In the genomic region with DNA sequence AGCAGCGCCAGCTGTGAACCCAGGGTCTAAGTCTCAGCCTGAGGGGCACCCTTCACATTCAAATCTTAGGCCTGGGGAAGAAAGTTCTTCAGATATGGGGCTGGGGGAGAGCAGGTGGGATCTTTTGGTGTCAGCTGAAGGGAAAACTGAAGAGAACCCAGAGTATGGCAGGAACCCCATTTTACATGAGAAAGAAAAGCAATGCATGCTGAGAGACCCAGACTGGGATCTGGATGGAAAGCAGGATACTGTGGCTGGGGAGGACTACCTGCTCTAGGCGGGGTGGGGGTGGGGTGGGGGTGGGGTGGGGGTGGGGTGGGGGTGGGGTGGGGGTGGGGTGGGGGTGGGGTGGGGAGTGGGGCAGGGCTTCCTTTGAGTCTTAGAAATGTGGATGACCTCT, we compare ENCODE assay signal across 25 mouse cellular contexts.
DNase-seq lines count a peak whose midpoint lies in the region; ATAC-seq and TF ChIP-seq lines count a peak whose summit lies in the region.
"Had no signal": no experiment of that assay in that cellular context is flagged by ENCODE, and none has a peak within 500 bp of the region (broad histone marks: within the 10 kb centered on the region; RNA-seq: fewer than 3 reads in every experiment).

No protein-coding gene starts in this region.

- no peak overlapping the region for H3K9ac ChIP-seq in heart, embryonic 12.5 days
- H3K9ac ChIP-seq in forebrain, postnatal 0 days = no peak overlapping the region
- H3K9ac ChIP-seq: forebrain, embryonic 13.5 days; heart, embryonic 15.5 days; hindbrain, embryonic 13.5 days; intestine, embryonic 15.5 days had no signal

- no peak for ATAC-seq in heart, embryonic 12.5 days (ENCODE audit: insufficient number of reproducible peaks, low FRiP score)
- no peak for ATAC-seq in forebrain, postnatal 0 days
- ATAC-seq: forebrain, embryonic 13.5 days; forebrain, embryonic 16.5 days; hindbrain, embryonic 16.5 days; intestine, embryonic 15.5 days had no signal

- 63% methylated on average over 1 of the region's 2 CpGs for WGBS in heart, embryonic 12.5 days
- 91% methylated on average over 2 of the region's 2 CpGs for WGBS in forebrain, postnatal 0 days

- no peaks in the 10 kb centered on the region for H3K27me3 ChIP-seq in heart, embryonic 12.5 days (replicated peaks)
- H3K27me3 ChIP-seq in forebrain, postnatal 0 days (ENCODE audit: insufficient read depth, low read length) = no peaks in the 10 kb centered on the region
- H3K27me3 ChIP-seq: forebrain, embryonic 13.5 days; heart, embryonic 15.5 days; hindbrain, embryonic 13.5 days; intestine, embryonic 15.5 days had no signal

- H3K36me3 ChIP-seq in heart, embryonic 12.5 days = no peaks in the 10 kb centered on the region
- no peaks in the 10 kb centered on the region for H3K36me3 ChIP-seq in forebrain, postnatal 0 days (ENCODE audit: insufficient read depth)
- H3K36me3 ChIP-seq: forebrain, embryonic 10.5 days; heart, embryonic 15.5 days; hindbrain, embryonic 10.5 days; hindbrain, embryonic 13.5 days; intestine, embryonic 15.5 days had no signal

- 0 out of 2 replicates have a peak overlapping the region, but pooled peaks have one; percentile 80 for H3K27ac ChIP-seq in heart, embryonic 12.5 days (ENCODE audit: poor library complexity, severe bottlenecking)
- H3K27ac ChIP-seq in forebrain, postnatal 0 days (ENCODE audit: low read depth, low read length) = no peak overlapping the region
- H3K27ac ChIP-seq: forebrain, embryonic 10.5 days; forebrain, embryonic 13.5 days; gastrocnemius, adult 2 months; hindbrain, embryonic 10.5 days; hindbrain, embryonic 13.5 days; intestine, embryonic 15.5 days had no signal

- DNase-seq in heart, adult 11 months = peak; percentile 16
- no peak for DNase-seq in heart, adult 9 months (ENCODE audit: low spot score in 2 of 2)
- no peak for DNase-seq in heart, postnatal 4 days
- peak; percentile 82 for DNase-seq in R1 (ENCODE audit: low read depth, low spot score)
- no peak for DNase-seq in forebrain, postnatal 0 days
- DNase-seq: adrenal gland, postnatal 10 days; adrenal gland, postnatal 36 days; cerebellum, adult 18-20 months; cerebellum, adult 9-10 months; cerebellum, postnatal 14 days; gastrocnemius, adult 2 months; gastrocnemius, postnatal 14 days; heart, adult 18-20 months; heart, postnatal 10 days; kidney, adult 11 months; kidney, adult 9 months had no signal

- no peaks in the 10 kb centered on the region for H3K9me3 ChIP-seq in heart, embryonic 12.5 days (replicated peaks)
- no peaks in the 10 kb centered on the region for H3K9me3 ChIP-seq in forebrain, postnatal 0 days (ENCODE audit: low read length)
- H3K9me3 ChIP-seq: forebrain, embryonic 10.5 days; forebrain, embryonic 13.5 days; heart, embryonic 15.5 days; hindbrain, embryonic 10.5 days; hindbrain, embryonic 13.5 days; intestine, embryonic 15.5 days had no signal

- no peak overlapping the region for H3K4me3 ChIP-seq in heart, embryonic 12.5 days
- no peak overlapping the region for H3K4me3 ChIP-seq in forebrain, postnatal 0 days (ENCODE audit: low read depth, low read length)
- H3K4me3 ChIP-seq: forebrain, embryonic 10.5 days; forebrain, embryonic 13.5 days; gastrocnemius, adult 2 months; heart, embryonic 15.5 days; hindbrain, embryonic 10.5 days; hindbrain, embryonic 13.5 days; intestine, embryonic 15.5 days had no signal

- TF ChIP-seq CTCF in forebrain, postnatal 0 days (IDR thresholded peaks at IDR 0.05; ENCODE audit: low read depth) = no peak

- H3K4me1 ChIP-seq in heart, embryonic 12.5 days (replicated peaks) = peaks cover 34% of the 10 kb centered on the region
- H3K4me1 ChIP-seq in forebrain, postnatal 0 days (ENCODE audit: insufficient read depth) = no peaks in the 10 kb centered on the region
- H3K4me1 ChIP-seq: forebrain, embryonic 10.5 days; forebrain, embryonic 13.5 days; hindbrain, embryonic 10.5 days; hindbrain, embryonic 13.5 days; intestine, embryonic 15.5 days had no signal

- no peak overlapping the region for H3K4me2 ChIP-seq in heart, embryonic 12.5 days
- H3K4me2 ChIP-seq in forebrain, postnatal 0 days (ENCODE audit: low read depth) = no peak overlapping the region
- H3K4me2 ChIP-seq: forebrain, embryonic 13.5 days; heart, embryonic 15.5 days; hindbrain, embryonic 13.5 days; intestine, embryonic 15.5 days had no signal

Comparison
In these comparisons a context has a peak if more than half of its experiments do, and no peak if none do; other contexts are left out.
1. DNase-seq: peak in heart, adult 11 months (single experiment) and R1 (single experiment); none in heart, adult 9 months (0 of 2), heart, postnatal 4 days (single experiment) and forebrain, postnatal 0 days (single experiment).